Mouse (Mus musculus): ENCODE measurements around the gene Pgam1. TPM values are rescaled to one million over a fixed set of nuclear protein-coding genes. Genes with fewer than 3 reads are reported as not detected.
A peak's percentile ranks its signal among the peaks of the same experiment; 100 is the strongest.
"Not testable (repeated sequence)": the region's sequence is repeated elsewhere in the genome, so short reads cannot be mapped to it uniquely, and the experiment has no call there.

Pgam1 gene
- 256 and 259 TPM in 2 replicates for polyA plus RNA-seq (2012; ENCODE audit: insufficient read depth, insufficient read length, missing spikeins)

GRCm38 (mm10) chr19:41911178-41912073, at the start of gene Pgam1:
Pgam1 (plus strand) TSS chr19:41911923.
- Histone ChIP-seq H3K4me1 (ENCODE audit: control insufficient read depth, insufficient read depth, low read length) (peaks cover 35% of the 10 kb centered on the region), H3K4me3 (ENCODE audit: insufficient read depth, low read length) (peak within 1 kb of the TSS; percentile 87), H3K27ac (ENCODE audit: insufficient read depth, low read depth, low read length) (peak within 1 kb of the TSS; percentile 75)
- TF ChIP-seq CTCF (IDR thresholded peaks at IDR 0.05; ENCODE audit: low read depth, low read length) (no peak), POLR2A (IDR thresholded peaks at IDR 0.05; ENCODE audit: borderline replicate concordance, low read depth, low read length) (no peak)

- no peak overlapping the region for H3K27ac ChIP-seq (ENCODE audit: insufficient read depth, low read depth, low read length)
- H3K4me3 ChIP-seq (ENCODE audit: insufficient read depth, low read length): no peak overlapping the region
- H3K4me1 ChIP-seq (ENCODE audit: control insufficient read depth, insufficient read depth, low read length): no peaks in the 10 kb centered on the region
- TF ChIP-seq CTCF (IDR thresholded peaks at IDR 0.05; ENCODE audit: low read depth, low read length) (no peak), POLR2A (IDR thresholded peaks at IDR 0.05; ENCODE audit: borderline replicate concordance, low read depth, low read length) (no peak)
Measured at GRCm38 (mm10) chr19:41866707-41867106, 45.0 kb upstream of the Pgam1 start.

- TF ChIP-seq CTCF (IDR thresholded peaks at IDR 0.05; ENCODE audit: low read depth, low read length) (no peak), POLR2A (IDR thresholded peaks at IDR 0.05; ENCODE audit: borderline replicate concordance, low read depth, low read length) (no peak)
- Histone ChIP-seq H3K27ac (ENCODE audit: insufficient read depth, low read depth, low read length) (no peak overlapping the region), H3K4me1 (ENCODE audit: control insufficient read depth, insufficient read depth, low read length) (no peaks in the 10 kb centered on the region), H3K4me3 (ENCODE audit: insufficient read depth, low read length) (no peak overlapping the region)
Measured at GRCm38 (mm10) chr19:41869296-41869695, 42.4 kb upstream of the Pgam1 start.

GRCm38 (mm10) chr19:41869946-41870345, 41.8 kb upstream of the Pgam1 start:
- not testable (repeated sequence) for H3K4me3 ChIP-seq (ENCODE audit: insufficient read depth, low read length); H3K27ac ChIP-seq (ENCODE audit: insufficient read depth, low read depth, low read length); H3K4me1 ChIP-seq (ENCODE audit: control insufficient read depth, insufficient read depth, low read length)

- no peak for TF ChIP-seq CTCF (IDR thresholded peaks at IDR 0.05; ENCODE audit: low read depth, low read length)
- TF ChIP-seq POLR2A (IDR thresholded peaks at IDR 0.05; ENCODE audit: borderline replicate concordance, low read depth, low read length): no peak
- Histone ChIP-seq H3K27ac (ENCODE audit: insufficient read depth, low read depth, low read length) (no peak overlapping the region), H3K4me1 (ENCODE audit: control insufficient read depth, insufficient read depth, low read length) (no peaks in the 10 kb centered on the region), H3K4me3 (ENCODE audit: insufficient read depth, low read length) (no peak overlapping the region)
Measured at GRCm38 (mm10) chr19:41872285-41872684, 39.4 kb upstream of the Pgam1 start.

GRCm38 (mm10) chr19:41874356-41874755, 37.4 kb upstream of the Pgam1 start:
- H3K27ac ChIP-seq (ENCODE audit: insufficient read depth, low read depth, low read length): no peak overlapping the region
- H3K4me1 ChIP-seq (ENCODE audit: control insufficient read depth, insufficient read depth, low read length): no peaks in the 10 kb centered on the region
- H3K4me3 ChIP-seq (ENCODE audit: insufficient read depth, low read length): no peak overlapping the region
- TF ChIP-seq CTCF (IDR thresholded peaks at IDR 0.05; ENCODE audit: low read depth, low read length): no peak
- TF ChIP-seq POLR2A (IDR thresholded peaks at IDR 0.05; ENCODE audit: borderline replicate concordance, low read depth, low read length): no peak

GRCm38 (mm10) chr19:41881842-41882241, 29.9 kb upstream of the Pgam1 start:
- TF ChIP-seq POLR2A (IDR thresholded peaks at IDR 0.05; ENCODE audit: borderline replicate concordance, low read depth, low read length) (no peak), CTCF (IDR thresholded peaks at IDR 0.05; ENCODE audit: low read depth, low read length) (no peak)
- H3K4me3 ChIP-seq (ENCODE audit: insufficient read depth, low read length): no peak overlapping the region

GRCm38 (mm10) chr19:41883882-41884281, 27.8 kb upstream of the Pgam1 start:
- Histone ChIP-seq H3K4me3 (ENCODE audit: insufficient read depth, low read length) (no peak overlapping the region), H3K27ac (ENCODE audit: insufficient read depth, low read depth, low read length) (no peak overlapping the region), H3K4me1 (ENCODE audit: control insufficient read depth, insufficient read depth, low read length) (no peaks in the 10 kb centered on the region)
- no peak for TF ChIP-seq CTCF (IDR thresholded peaks at IDR 0.05; ENCODE audit: low read depth, low read length)
- TF ChIP-seq POLR2A (IDR thresholded peaks at IDR 0.05; ENCODE audit: borderline replicate concordance, low read depth, low read length): no peak

More at GRCm38 (mm10) chr19:41881842-41882241, 29.9 kb upstream of the Pgam1 start:
- H3K27ac ChIP-seq (ENCODE audit: insufficient read depth, low read depth, low read length): no peak overlapping the region
- H3K4me1 ChIP-seq (ENCODE audit: control insufficient read depth, insufficient read depth, low read length): no peaks in the 10 kb centered on the region

- Histone ChIP-seq H3K4me3 (ENCODE audit: insufficient read depth, low read length) (no peak overlapping the region), H3K27ac (ENCODE audit: insufficient read depth, low read depth, low read length) (no peak overlapping the region), H3K4me1 (ENCODE audit: control insufficient read depth, insufficient read depth, low read length) (no peaks in the 10 kb centered on the region)
- TF ChIP-seq POLR2A (IDR thresholded peaks at IDR 0.05; ENCODE audit: borderline replicate concordance, low read depth, low read length) (no peak), CTCF (IDR thresholded peaks at IDR 0.05; ENCODE audit: low read depth, low read length) (no peak)
Measured at GRCm38 (mm10) chr19:41888191-41888590, 23.5 kb upstream of the Pgam1 start.

GRCm38 (mm10) chr19:41894959-41895358, 16.8 kb upstream of the Pgam1 start:
- Histone ChIP-seq H3K4me3 (ENCODE audit: insufficient read depth, low read length) (peak overlapping the region; percentile 86), H3K4me1 (ENCODE audit: control insufficient read depth, insufficient read depth, low read length) (peaks cover 11% of the 10 kb centered on the region), H3K27ac (ENCODE audit: insufficient read depth, low read depth, low read length) (peak overlapping the region; percentile 45)
- TF ChIP-seq CTCF (IDR thresholded peaks at IDR 0.05; ENCODE audit: low read depth, low read length) (no peak), POLR2A (IDR thresholded peaks at IDR 0.05; ENCODE audit: borderline replicate concordance, low read depth, low read length) (no peak)
